Mouse (Mus musculus) testis, adult 2 months (tissue): Measurements from ENCODE around the gene Hyal1. TPM values are rescaled to one million over a fixed set of nuclear protein-coding genes. Genes with fewer than 3 reads are reported as not detected.

Experiments
- H3K27ac ChIP-seq: fragments of 200-500 bp; 2 replicates; pipeline ENCODE4 v1.5.1; 2012; ENCODE audit warnings: low read depth, low read length; ENCODE audit not compliant: control insufficient read depth, insufficient read depth
- H3K27me3 ChIP-seq: fragments of 200-500 bp; 2 replicates; pipeline ENCODE4 v1.6.1; 2012; ENCODE audit warnings: mild to moderate bottlenecking, low read length, moderate library complexity; ENCODE audit not compliant: control insufficient read depth, insufficient read depth
- H3K36me3 ChIP-seq: fragments of 200-500 bp; 2 replicates; pipeline ENCODE4 v1.6.1; 2012; ENCODE audit warnings: mild to moderate bottlenecking, low read length; ENCODE audit not compliant: control insufficient read depth, insufficient read depth
- H3K4me1 ChIP-seq: fragments of 200-500 bp; 2 replicates; pipeline ENCODE4 v1.6.1; 2012; ENCODE audit warnings: low read length; ENCODE audit not compliant: control insufficient read depth, insufficient read depth
- H3K4me3 ChIP-seq: fragments of 200-500 bp; 2 replicates; pipeline ENCODE4 v1.5.1; 2012; ENCODE audit warnings: low read depth, mild to moderate bottlenecking, low read length, moderate library complexity, mixed read lengths; ENCODE audit not compliant: control insufficient read depth
- CTCF ChIP-seq: fragments of 200-500 bp; IDR thresholded peaks from 2 replicates; pipeline ENCODE4 v1.5.1; 2012; ENCODE audit warnings: low read depth, mild to moderate bottlenecking, inconsistent platforms, low read length, moderate library complexity; ENCODE audit not compliant: control insufficient read depth, insufficient read depth, insufficient replicate concordance
- POLR2A ChIP-seq: fragments of 200-500 bp; IDR thresholded peaks from 2 replicates; pipeline ENCODE4 v1.6.1; 2012; ENCODE audit warnings: low read depth, mild to moderate bottlenecking, inconsistent platforms, low read length, moderate library complexity; ENCODE audit not compliant: control insufficient read depth
- polyA plus RNA-seq: library from polyadenylated mRNA; depleted of rRNA; stranded (reverse); fragments of >200 nt; gene quantifications from 2 replicates; pipeline ENCODE4 v1.2.3, GENCODE M21; 2012

Gene Hyal1
- polyA plus RNA-seq, 1 experiment: 4.0 TPM

- Histone ChIP-seq H3K36me3 (no peaks in the 10 kb centered on the region), H3K27ac (no peak overlapping the region), H3K27me3 (no peaks in the 10 kb centered on the region), H3K4me1 (no peaks in the 10 kb centered on the region; the same call in 1 of the 2 replicates), H3K4me3 (no peak overlapping the region)
- TF ChIP-seq CTCF (no peak), POLR2A (no peak)
Observed at GRCm38 (mm10) chr9:107593101-107593976, 16.6 kb downstream of the Hyal1 start.

GRCm38 (mm10) chr9:107594281-107595062, 17.7 kb downstream of the Hyal1 start:
- Histone ChIP-seq H3K36me3 (no peaks in the 10 kb centered on the region), H3K27me3 (no peaks in the 10 kb centered on the region), H3K27ac (no peak overlapping the region), H3K4me1 (peaks cover 4% of the 10 kb centered on the region), H3K4me3 (no peak overlapping the region)
- no peak for TF ChIP-seq POLR2A
- TF ChIP-seq CTCF: no peak

- Histone ChIP-seq H3K27ac (no peak overlapping the region), H3K4me1 (peaks cover 8% of the 10 kb centered on the region), H3K36me3 (no peaks in the 10 kb centered on the region), H3K4me3 (no peak overlapping the region), H3K27me3 (no peaks in the 10 kb centered on the region)
- TF ChIP-seq POLR2A (no peak), CTCF (no peak)
Observed at GRCm38 (mm10) chr9:107596619-107597569, 20.2 kb downstream of the Hyal1 start.

GRCm38 (mm10) chr9:107598385-107598784, 21.7 kb downstream of the Hyal1 start:
- Histone ChIP-seq H3K4me1 (peaks cover 15% of the 10 kb centered on the region), H3K27me3 (no peaks in the 10 kb centered on the region), H3K4me3 (no peak overlapping the region), H3K36me3 (no peaks in the 10 kb centered on the region), H3K27ac (no peak overlapping the region)
- TF ChIP-seq POLR2A: no peak
- TF ChIP-seq CTCF: no peak

GRCm38 (mm10) chr9:107599433-107599832, 22.7 kb downstream of the Hyal1 start:
- H3K36me3 ChIP-seq: no peaks in the 10 kb centered on the region
- H3K27me3 ChIP-seq: no peaks in the 10 kb centered on the region
- H3K27ac ChIP-seq: no peak overlapping the region
- peak overlapping the region; percentile 23; the same call in 1 of the 2 replicates for H3K4me3 ChIP-seq
- TF ChIP-seq CTCF: no peak
- TF ChIP-seq POLR2A: no peak
- peaks cover 15% of the 10 kb centered on the region for H3K4me1 ChIP-seq

- Histone ChIP-seq H3K4me3 (peak overlapping the region; percentile 23), H3K27ac (no peak overlapping the region), H3K4me1 (peaks cover 15% of the 10 kb centered on the region), H3K36me3 (no peaks in the 10 kb centered on the region), H3K27me3 (no peaks in the 10 kb centered on the region)
- TF ChIP-seq POLR2A (no peak), CTCF (no peak)
Observed at GRCm38 (mm10) chr9:107599842-107600241, 23.1 kb downstream of the Hyal1 start.
